Mouse (Mus musculus) spleen, adult 18-20 months (tissue): ENCODE measurements at regions not wholly inside any gene's neighbourhood (a gene's known extent, or its start where the extent isn't known, plus 50 kb on each side); places are given as distances from the start of the nearest gene placed in this dataset.

Source experiments
- DNase-seq, 2 experiments: peaks; one replicate each; pipeline ENCODE4 v3.0.0; 2022; ENCODE audit warnings: mixed read lengths in 2 of 2

DNA sequence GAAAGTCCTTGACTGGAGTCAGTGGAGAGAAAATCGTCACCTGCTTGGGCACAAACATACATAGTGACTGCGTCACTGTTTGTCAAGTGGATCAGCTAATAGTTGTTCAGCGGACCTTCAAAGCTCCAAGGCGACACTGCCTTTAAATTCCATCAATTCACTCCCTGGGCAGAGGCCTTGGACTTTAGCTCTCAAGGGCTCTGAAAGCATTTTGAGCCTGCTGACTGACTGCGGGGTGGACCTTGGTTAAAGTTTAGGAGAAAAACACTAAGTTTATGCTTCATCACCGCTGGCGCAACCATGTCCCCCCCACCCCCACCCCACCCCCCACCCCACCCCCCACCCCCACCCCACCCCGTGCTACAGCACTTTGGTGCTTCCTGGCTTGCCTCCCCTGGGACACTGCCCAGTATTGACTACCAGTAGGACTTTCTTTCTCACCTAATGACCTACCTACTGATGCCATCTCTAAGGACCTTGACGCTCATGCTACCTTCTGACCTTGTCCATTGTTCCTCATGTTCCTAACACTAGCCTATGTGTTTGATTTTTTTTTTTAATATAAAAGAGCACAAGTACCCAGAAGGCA is 1132.3 kb downstream of the Gsdmc2 start:
- no peak for DNase-seq

DNA sequence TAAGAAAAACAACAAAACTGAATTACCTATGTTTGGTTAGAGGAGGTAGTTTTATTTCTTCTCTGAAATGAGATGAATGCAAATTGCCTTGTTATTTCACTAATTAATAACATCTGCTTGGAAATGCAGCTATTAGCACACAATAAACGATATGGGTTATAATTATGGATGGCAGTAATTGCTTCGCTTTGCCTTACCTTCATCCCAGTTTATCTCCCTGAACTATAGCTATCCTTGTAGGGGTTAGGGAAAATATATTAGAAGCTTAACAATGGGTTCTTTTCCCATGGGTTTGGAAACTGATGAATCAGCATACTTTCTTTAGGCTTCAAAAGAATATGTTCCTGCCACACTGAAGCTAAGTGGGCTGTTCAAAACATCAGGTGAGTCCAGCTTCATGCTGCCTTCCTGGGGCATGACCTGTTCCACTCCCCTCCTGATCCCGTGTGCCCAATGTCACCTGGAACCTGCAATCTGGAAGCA is 1132.9 kb downstream of the Gsdmc2 start:
- DNase-seq: no peak

DNA sequence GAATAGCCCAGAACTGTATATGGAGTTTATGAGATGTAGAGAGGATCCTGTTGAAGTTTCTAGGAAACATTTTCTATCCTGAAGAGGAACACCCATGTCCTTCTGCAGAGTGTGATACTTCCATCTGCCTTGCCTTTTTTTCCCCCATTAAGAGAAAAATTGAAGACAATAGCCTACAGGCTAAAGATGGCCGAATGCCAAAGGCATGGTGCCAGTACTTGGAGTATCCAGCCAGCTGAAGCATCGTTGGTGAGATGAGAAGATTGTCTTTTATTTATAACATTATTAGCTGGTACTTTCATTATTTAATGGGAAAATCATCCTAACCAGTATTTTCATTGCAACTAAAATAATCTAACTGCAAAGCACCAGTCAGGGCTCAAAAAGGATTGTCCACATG is 1135.4 kb downstream of the Gsdmc2 start:
- no peak for DNase-seq

DNA sequence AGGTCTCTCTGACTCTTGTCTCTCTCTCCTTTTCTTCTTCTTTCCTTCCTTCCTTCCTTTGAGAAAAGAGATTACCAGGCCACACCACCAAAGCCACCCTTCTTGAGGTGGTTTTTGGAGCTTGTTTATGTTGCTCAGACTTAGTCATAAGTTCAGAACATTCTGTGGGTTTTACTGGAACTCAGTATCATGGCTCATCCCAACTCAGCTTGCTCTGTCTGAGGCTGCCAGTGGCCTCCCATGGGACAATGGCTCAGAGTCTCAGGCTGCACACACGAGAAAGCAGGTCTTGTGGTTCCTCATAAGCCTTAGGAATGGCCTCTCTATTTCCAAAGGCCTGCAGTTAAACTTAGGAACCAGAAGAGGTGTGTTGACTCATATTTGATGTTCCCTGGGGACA is 1146.4 kb downstream of the Gsdmc2 start:
- no peak for DNase-seq

DNA sequence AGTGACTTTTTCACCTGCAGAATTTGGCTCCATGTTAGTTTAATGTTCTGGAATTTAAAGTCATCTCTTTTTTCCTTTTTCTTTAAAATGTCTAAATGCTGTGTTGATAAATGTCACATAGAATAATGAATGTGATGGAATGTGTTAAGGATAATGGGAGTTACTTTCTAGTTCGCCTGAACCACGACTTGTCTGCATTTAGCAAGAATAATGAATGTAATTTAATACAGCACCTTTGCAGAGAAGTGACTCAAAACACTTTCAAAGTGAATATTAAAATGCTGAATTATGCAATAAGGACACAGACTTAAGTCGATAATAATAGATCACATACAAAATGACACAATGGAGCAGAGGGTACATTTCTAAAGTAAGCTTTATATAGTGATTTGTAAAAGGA is 1150.2 kb downstream of the Gsdmc2 start:
- no peak for DNase-seq

DNA sequence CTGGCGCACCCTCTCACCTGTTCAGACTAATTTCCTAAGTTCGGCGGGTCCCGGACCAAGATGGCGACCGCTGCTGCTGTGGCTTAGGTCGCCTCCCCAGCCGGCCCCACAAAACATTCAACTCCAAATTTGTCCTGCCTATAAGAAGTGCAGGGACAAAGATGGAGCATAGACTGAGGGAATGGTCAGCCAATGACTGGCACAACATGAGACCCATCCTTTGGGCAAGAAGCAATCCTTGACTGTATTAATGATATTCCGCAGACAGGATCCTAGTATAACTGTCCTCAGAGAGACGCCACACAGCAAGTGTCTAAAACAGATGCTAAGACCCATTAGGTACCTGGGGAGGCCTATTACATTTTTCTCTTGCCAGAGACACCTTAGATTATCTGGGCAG is 1151.3 kb downstream of the Gsdmc2 start:
- no peak for DNase-seq

DNA sequence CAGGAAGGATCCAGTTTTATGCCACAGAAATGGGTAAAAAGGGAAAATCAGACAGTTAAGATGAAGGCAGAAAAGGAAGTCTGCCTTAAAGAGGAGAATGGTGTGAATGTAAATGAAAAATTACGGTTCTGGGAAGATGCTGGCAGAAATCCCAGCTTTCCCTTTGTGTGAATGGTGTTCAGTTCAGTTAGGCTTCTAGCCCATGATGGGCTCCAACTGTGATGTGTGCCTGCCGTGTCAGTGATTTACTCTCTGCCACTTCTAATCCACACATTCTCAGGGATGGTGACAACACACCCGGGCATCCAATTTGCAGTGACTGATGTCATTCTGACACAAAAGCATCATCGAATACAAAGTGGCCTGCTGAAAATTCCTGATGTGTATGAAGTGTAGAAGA is 1171.6 kb downstream of the Gsdmc2 start:
- DNase-seq: no peak

DNA sequence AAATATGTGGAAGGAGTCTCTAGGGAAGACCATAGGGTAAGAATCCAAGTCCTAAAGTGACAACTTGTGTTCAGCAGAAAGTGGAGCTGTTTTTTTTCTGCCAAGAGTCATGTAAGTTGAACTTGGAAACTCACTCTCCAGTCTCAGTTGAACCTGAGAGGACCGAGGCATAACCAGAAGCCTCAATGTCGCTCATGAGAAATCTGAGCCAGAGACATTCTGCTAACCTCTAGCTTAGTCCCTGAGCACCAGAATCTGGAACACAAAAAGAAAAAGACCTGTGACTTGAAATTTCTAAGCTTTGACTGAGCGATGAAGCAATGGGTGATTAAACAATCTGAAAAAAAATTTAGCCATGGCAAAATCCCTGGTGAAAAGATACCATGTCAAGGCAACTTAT is 1175.0 kb downstream of the Gsdmc2 start:
- DNase-seq: no peak

DNA sequence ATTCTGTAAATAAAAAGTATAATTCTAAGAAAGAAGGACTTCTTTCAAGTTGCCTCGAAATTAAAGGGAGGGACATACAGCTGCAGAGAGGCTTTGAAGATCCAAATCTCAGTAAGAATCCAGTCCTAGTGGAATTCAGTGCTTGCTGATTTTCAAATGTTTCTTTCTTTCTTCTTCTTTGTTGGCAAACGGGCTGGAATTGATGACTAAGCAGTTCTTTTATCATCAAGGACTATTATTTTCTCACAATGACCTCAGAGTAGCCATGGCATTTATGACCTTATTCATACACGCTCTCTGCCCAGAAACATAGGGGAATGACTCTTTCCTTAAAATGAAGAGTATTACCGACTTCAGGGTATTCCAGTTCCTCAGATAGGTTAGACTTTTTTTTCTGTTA is 1185.9 kb downstream of the Gsdmc2 start:
- DNase-seq: no peak

DNA sequence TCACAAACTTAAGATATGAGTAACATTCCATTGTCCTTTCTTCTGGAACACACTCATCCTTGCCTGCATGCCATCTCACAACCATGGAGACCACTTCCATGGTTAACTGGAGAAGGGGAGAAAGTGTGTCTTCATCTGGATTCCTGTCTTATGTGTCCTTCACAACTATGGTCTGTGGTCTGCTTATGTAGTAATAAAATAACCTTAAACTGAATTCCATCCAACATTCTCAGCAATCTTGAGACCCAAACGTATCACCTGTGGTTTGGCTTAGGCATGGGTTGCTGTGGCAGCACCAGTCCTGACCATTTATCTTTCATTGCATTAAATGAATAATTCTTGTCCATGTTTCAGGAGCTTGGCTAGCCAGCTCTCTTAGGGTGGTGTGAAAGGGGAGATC is 1186.3 kb downstream of the Gsdmc2 start:
- no peak for DNase-seq

DNA sequence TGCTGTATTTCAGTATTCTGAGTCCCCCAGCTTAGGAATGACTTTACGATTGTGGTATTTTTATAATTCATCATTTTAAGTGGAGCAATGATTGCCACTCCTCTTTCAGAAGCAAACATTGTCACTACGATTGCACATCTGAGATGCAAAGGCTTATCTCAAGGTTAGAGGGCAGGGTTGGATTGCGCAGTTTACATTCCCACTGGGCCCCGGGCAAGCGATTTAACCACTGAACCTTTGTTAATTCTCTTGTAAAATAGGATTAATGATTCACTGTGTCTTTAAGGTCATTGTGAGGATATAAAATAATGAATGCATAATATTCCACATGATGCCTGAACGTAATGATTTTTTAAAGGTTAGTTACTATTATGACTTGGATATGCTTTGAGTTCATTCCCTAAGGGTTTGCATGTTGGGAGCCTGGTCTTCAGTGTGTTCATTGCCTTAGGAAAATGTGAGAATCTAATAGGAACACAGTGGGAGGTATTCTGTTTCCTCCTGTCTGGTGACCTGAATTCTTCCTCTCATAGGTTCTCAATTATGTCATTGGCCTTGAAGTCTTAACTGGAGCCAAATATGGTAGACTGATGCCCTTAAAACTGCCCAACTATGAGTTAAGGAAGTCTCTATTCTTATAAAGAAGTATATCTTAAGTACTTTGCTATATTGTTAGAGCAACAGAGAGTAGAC is 1198.4 kb downstream of the Gsdmc2 start:
- DNase-seq: no peak

DNA sequence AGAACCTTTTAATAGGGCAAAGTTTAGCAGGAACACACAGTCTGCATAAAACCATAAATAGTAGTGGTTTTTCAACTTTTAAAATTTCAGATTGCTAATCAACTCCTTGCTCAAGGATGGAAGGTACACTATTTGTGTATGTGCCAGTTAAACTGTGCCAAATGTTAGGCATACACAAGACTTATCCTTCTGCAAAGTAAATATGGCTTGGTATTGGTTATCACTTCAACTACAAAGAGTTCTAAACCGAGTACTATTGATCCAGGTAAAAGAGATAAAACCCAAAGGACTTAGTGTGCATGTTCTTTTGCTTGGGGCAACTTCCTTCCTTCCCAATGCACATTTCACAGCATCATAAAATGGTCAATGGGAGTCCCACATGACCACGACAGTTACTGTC is 1200.2 kb downstream of the Gsdmc2 start:
- DNase-seq: no peak

DNA sequence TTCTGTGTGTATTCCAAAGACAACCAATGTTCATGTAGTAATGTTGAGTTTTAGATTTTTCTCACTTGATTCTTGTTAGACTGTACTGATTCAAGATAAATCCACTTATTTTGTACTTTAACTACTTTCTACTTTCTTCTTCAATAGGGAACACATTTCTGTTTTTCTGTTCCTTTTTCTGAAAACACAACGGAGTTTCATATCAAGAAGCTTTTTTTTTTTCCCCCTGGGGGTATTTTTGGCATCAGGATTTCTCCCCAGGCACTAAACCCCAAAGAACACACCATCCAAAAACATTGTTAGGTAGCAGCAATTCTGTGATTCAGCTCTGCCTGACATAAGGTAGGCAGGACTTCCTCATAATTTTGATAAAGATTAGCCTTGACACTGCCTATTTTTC is 1200.7 kb downstream of the Gsdmc2 start:
- no peak for DNase-seq

DNA sequence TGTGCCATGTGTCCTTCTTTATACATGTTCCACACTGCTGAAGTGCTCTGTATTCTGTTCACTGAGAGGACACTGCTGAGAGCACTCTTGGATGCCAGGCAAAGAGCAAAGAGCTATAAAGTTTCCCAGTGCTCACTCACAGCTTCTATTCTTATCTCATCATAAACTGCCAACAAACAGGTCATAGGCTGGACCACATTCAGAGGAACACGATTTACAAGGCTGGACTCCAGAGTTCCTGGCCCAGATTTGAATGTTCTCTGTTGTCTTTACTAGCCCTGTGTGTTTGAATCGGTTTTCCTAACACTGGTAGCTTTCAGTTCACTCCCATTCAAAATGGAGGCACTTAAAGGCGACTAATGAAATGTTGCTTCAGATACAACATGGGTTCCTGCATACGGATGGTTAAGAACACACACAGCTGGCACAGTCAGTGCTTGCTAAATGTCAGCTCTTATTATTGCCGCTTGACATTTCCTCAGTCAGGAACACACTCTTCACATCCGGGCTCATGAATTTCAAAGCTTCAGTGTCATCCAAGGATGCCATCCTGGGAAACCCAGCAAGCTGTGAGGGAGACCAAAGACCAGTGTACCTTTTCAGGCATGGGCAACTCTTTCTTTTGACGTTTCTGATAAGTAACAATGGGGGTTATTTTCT is 1203.8 kb downstream of the Gsdmc2 start:
- DNase-seq: no peak

DNA sequence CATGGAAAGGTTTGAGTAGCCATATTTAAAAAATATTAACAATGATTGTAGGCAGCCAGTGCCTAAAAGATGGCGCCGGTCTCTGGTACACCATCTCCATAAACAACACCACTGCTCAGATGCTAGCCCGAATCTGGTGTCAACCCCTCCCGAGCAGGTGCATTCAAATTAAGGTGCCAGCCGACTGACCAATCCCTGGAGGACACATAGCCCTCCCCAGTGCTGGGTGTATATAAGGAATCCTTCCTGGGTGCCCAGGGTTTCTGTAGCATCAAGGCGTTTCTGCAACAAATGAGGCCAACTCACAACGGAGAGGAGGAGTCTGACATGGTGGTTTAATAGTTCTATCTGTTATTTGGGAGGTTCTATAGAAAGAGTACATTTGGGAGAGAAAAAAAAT is 1219.6 kb downstream of the Gsdmc2 start:
- no peak for DNase-seq

DNA sequence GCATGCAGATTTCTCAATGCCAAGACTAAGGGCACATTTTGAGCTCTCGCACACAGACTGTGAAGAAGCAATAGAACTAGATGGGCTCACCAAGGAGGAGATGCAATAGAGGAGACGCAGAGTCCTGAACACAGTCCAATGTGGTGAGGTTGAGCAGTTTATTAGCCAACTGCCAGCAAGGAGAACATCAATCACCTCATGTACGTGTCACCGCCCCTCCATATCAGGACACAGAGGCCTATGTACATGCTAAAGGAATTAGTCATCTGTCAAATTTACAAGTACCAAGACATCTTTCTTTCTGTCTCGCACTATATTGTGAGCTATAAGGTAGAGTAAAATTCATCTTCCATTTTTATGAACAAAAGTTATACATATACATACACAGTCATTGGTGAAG is 1228.9 kb downstream of the Gsdmc2 start:
- DNase-seq: no peak

DNA sequence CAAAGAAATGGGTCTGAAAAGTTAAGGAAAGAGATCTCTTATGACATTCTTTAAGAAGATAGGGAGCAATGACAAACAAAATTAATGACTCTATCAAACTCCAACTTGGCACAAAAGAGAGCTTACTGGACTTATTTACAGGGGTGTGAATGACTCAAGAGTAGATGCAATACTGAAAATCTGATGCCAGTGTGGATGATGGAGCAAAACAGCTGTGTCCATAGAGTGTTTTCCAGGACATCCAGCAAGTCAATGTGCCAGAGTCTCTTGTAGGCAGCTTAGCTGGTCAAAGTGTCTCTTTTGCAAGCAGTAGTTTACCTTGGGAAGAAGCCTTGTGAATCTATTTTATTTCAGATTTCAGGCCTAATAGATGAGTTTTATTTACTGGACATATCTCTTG is 1248.2 kb downstream of the Gsdmc2 start:
- no peak for DNase-seq

DNA sequence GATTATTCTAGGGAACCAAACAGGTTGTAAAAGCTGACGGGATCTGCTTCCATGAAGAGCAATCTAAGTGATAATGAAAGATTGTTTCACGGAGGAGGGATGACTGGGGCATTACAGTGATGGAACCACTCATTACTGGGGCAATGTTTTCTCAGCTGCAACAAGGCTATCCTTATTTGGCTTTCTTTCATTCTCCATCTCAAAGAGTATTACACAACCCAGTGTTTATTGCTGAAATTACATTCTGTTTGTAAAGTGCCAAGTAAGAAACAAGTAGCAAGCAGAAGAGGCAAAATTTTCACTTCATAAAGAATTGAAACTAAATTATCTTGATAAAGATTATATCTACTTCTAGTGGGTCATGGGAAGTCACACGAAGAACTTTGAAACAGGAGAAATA is 1256.4 kb downstream of the Gsdmc2 start:
- DNase-seq: no peak

DNA sequence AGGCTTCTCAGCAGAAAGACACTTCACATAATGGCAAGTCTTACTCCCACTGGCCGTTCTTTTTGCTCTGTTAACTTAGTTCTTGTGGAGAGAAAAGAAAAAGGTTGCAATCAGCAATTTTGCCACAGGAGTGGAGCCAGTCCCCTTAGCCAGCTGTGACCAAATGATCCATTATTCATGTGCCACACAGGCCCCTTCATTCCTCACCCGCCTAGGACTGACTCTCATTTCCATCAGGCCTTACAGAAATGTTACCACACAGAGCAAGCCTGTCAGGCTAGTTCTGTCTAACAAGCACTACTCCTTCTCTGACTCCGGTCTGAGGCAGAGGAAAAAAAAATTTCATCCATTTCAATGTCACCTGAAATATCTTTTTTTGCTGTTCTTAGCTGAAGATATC is 1266.2 kb downstream of the Gsdmc2 start:
- no peak for DNase-seq

DNA sequence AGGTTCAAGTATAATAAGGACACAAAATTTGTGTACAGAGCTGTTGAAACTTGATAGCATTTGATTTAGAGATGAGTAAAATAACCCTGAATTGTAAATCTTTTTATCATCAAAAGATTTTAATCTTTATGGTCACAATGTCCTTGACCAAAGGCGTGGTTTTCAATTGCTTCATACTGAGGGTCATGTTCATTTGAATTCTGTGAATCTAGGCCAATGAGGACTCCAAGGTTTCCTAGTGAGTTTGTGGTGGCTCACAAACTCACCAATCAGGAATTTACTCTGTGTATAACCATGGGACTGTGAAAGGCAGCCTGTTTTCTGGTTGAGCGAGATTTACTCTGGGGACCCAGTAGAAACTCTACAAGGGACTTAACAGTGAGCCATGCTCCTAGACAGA is 1269.2 kb downstream of the Gsdmc2 start:
- no peak for DNase-seq

DNA sequence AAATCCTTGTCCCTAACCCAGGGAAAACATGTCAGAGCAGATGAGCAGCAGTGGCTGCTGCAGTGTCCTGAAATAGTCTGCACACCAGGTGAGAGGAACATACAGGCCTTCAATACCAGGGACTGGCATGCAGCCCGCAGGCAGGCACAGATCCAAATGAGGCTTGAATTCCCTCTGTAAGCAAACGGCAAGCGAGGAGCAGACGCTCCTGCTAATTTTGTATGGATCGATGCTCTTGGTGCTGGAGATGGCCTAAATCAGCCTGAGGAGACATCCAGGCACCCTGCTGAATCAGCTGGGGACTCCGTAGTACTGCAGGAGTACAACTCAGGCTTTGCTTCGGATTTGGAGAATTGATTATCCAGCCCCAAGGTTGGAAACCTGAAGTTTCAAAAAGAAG is 1273.2 kb downstream of the Gsdmc2 start:
- no peak for DNase-seq

DNA sequence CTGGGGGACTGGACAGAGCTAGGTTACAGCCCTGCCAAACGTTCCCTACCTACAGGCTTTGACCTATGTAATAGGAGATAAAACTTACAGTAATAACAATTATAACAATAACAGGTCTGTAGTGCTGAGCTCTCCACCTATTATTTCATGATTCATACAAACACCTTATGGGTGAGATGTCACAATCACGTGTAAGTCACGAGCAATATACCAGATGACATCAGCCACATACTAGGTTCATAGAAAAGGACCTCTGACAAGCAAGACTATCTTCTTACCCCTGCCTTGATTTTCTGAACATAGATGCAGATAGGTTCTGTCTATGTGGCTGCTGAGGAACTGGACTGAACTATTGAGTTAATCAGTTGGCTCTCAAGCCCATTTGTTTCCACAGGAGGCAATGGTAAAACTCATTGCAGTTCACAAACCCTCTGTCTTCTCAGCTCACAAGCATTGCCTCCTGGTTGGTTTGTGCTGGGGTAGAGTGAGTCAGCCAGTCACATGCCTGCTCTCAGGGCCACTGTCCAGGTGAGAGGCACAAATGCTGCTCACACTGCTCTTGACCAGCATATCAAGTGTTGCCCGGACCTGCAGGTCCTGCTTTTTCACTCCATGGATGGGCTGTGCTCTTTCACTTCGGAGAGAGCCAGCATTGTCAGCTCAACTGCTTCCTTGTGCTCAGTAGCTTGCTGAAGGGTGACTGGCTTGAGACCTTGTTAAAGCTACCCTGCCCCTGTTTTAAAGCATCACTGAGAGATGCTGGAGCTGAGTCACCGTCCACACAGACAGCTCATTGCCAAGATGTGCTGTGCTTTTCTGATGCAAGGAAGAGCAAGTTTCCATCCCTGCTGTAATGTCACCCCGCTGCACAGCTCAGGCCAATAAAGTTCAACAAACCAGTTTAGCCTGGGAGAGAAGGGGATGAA is 1275.9 kb downstream of the Gsdmc2 start:
- no peak for DNase-seq

DNA sequence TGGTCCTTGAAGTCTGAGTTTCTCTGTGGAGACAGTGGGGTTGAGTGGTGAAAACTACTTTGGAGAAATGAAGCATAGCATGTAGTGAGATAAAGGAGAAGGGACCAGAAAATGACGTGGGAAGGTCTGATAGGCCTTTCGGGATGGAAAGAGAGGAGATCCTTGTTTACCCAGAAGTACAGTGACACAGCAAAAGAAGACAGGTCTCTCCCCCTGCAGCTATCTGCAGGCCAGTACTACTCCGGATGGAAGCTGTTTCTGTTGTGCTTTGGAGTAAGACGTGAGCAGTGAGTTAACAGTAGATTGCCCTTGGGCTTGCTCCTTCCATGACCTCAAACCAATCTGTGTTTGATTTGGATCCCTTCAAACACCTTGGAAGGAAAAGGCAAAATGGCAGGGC is 1277.5 kb downstream of the Gsdmc2 start:
- no peak for DNase-seq
